Mouse (Mus musculus) thymus, adult 2 months (tissue): ENCODE results near the gene Gk.

Experiments used
- CTCF ChIP-seq: fragments of 200-500 bp; IDR thresholded peaks from 2 replicates; pipeline ENCODE4 v1.5.1; 2012; ENCODE audit warnings: mild to moderate bottlenecking, control low read depth, low read length, moderate library complexity, borderline replicate concordance; ENCODE audit not compliant: control insufficient read depth, poor library complexity, insufficient read depth; ENCODE audit errors: extremely low read depth
- POLR2A ChIP-seq: fragments of 200-500 bp; IDR thresholded peaks from 2 replicates; pipeline ENCODE4 v1.6.1; 2012; ENCODE audit warnings: mild to moderate bottlenecking, low read length, control low read depth, moderate library complexity; ENCODE audit not compliant: control insufficient read depth, poor library complexity, insufficient read depth; ENCODE audit errors: extremely low read depth

DNA sequence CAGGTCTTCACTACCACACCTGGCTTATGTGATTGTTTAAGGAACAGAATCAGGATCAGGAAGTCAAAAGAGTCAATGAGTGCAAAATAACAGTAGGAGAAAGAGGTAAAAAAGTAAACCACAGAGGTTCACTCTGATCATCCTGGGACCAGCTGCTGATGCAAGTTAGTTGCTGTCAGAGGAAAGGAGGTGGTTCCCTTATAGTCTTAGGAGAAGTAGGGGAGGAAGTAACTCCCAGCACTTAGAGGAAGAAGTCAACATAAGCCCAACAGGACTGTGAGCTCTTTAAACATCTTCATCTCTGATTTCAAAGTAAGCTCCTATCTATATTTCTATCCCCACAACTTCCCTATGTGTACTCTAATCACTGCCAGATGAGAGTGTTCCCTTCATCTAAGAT lies 26.4 kb upstream of the Gk start:
- TF ChIP-seq CTCF: no peak
- TF ChIP-seq POLR2A: no peak
